Mouse (Mus musculus) bone marrow macrophage, adult 2 months (primary cell): Measurements from ENCODE around the gene Zpbp2. TPM values are rescaled to one million over a fixed set of nuclear protein-coding genes. Genes with fewer than 3 reads are reported as not detected.
"Not testable (repeated sequence)": the region's sequence is repeated elsewhere in the genome, so short reads cannot be mapped to it uniquely, and the experiment has no call there.

Experiments used
- H3K27ac ChIP-seq: 2 replicates; pipeline ENCODE4 v1.5.1; 2012; ENCODE audit warnings: low read depth, low read length; ENCODE audit not compliant: insufficient read depth
- H3K4me1 ChIP-seq: 2 replicates; pipeline ENCODE4 v1.6.1; 2012; ENCODE audit warnings: low read length; ENCODE audit not compliant: control insufficient read depth, insufficient read depth
- H3K4me3 ChIP-seq: 2 replicates; pipeline ENCODE4 v1.5.1; 2012; ENCODE audit warnings: mild to moderate bottlenecking, low read length, moderate library complexity; ENCODE audit not compliant: insufficient read depth
- CTCF ChIP-seq: IDR thresholded peaks from 2 replicates; pipeline ENCODE4 v1.5.1; 2012; ENCODE audit warnings: low read depth, mild to moderate bottlenecking, low read length, moderate library complexity
- POLR2A ChIP-seq: IDR thresholded peaks from 2 replicates; pipeline ENCODE4 v1.6.1; 2012; ENCODE audit warnings: mild to moderate bottlenecking, low read depth, low read length, borderline replicate concordance
- polyA plus RNA-seq: library from polyadenylated mRNA; stranded (reverse); fragments of >200 nt; gene quantifications from 2 replicates; pipeline ENCODE4 v1.2.4, GENCODE M21; 2012; ENCODE audit not compliant: missing spikeins, insufficient read depth, insufficient read length

The Zpbp2 gene
- polyA plus RNA-seq, 1 experiment = not detected

- Histone ChIP-seq H3K27ac (no peak overlapping the region), H3K4me3 (no peak overlapping the region), H3K4me1 (no peaks in the 10 kb centered on the region)
- TF ChIP-seq POLR2A = no peak
These were observed 48.4 kb downstream of the Zpbp2 start for GRCm38 (mm10) chr11:98599291-98599690.

GRCm38 (mm10) chr11:98602090-98602690 is 51.3 kb downstream of the Zpbp2 start:
- Histone ChIP-seq H3K27ac (no peak overlapping the region), H3K4me3 (no peak overlapping the region), H3K4me1 (no peaks in the 10 kb centered on the region)
- TF ChIP-seq POLR2A = no peak
- no peak for TF ChIP-seq CTCF

- Histone ChIP-seq H3K27ac (no peak overlapping the region), H3K4me3 (no peak overlapping the region), H3K4me1 (no peaks in the 10 kb centered on the region)
- TF ChIP-seq POLR2A = no peak
These were observed 53.1 kb downstream of the Zpbp2 start for GRCm38 (mm10) chr11:98603953-98604352.

GRCm38 (mm10) chr11:98604911-98605310 is 54.0 kb downstream of the Zpbp2 start:
- H3K4me1 ChIP-seq, H3K27ac ChIP-seq, H3K4me3 ChIP-seq: not testable (repeated sequence)

GRCm38 (mm10) chr11:98606763-98607162 is 55.9 kb downstream of the Zpbp2 start:
- no peaks in the 10 kb centered on the region for H3K4me1 ChIP-seq
- H3K4me3 ChIP-seq = no peak overlapping the region
- TF ChIP-seq POLR2A = no peak
- no peak for TF ChIP-seq CTCF
- no peak overlapping the region for H3K27ac ChIP-seq

Other genes starting within 250 kb of the Zpbp2 start
- not detected in 2 replicates for gene Neurod2, start 221.4 kb upstream of the Zpbp2 start, polyA plus RNA-seq
- not detected in 2 replicates for gene Ppp1r1b, start 202.7 kb upstream of the Zpbp2 start, polyA plus RNA-seq
- gene Stard3, start 192.7 kb upstream of the Zpbp2 start, polyA plus RNA-seq = 62.3 and 63.7 TPM in 2 replicates
- gene Tcap, start 167.3 kb upstream of the Zpbp2 start, polyA plus RNA-seq = not detected in 2 replicates
- gene Pnmt, start 164.6 kb upstream of the Zpbp2 start, polyA plus RNA-seq = not detected in 2 replicates
- gene Pgap3, start 150.6 kb upstream of the Zpbp2 start, polyA plus RNA-seq = 4.6 and 6.4 TPM in 2 replicates
- 0.17 TPM in 1 of 2 replicates, not detected in the other for gene Erbb2, start 138.6 kb upstream of the Zpbp2 start, polyA plus RNA-seq
- gene Mien1, start 112.1 kb upstream of the Zpbp2 start, polyA plus RNA-seq = 84.8 and 92.4 TPM in 2 replicates
- gene Grb7, start 104.7 kb upstream of the Zpbp2 start, polyA plus RNA-seq = not detected in 2 replicates
- not detected in 2 replicates for gene Ikzf3, start 5.1 kb upstream of the Zpbp2 start, polyA plus RNA-seq
- gene Ormdl3, start 36.3 kb downstream of the Zpbp2 start, polyA plus RNA-seq = 17.1 and 18.5 TPM in 2 replicates
- gene Lrrc3c, start 47.2 kb downstream of the Zpbp2 start, polyA plus RNA-seq = not detected in 2 replicates
- 9.6 and 15.5 TPM in 2 replicates for gene Gm12355, start 74.6 kb downstream of the Zpbp2 start, polyA plus RNA-seq
- gene Gsdma3, start 75.3 kb downstream of the Zpbp2 start, polyA plus RNA-seq = not detected in 2 replicates
- gene Gsdma2, start 95.7 kb downstream of the Zpbp2 start, polyA plus RNA-seq = not detected in 2 replicates
- gene Gsdma, start 113.3 kb downstream of the Zpbp2 start, polyA plus RNA-seq = not detected in 2 replicates
- 46.3 and 53.7 TPM in 2 replicates for gene Psmd3, start 131.5 kb downstream of the Zpbp2 start, polyA plus RNA-seq
- not detected in 2 replicates for gene Csf3, start 150.2 kb downstream of the Zpbp2 start, polyA plus RNA-seq
- gene Med24, start 178.3 kb downstream of the Zpbp2 start, polyA plus RNA-seq = 26.9 and 32.2 TPM in 2 replicates
- gene Thra, start 189.5 kb downstream of the Zpbp2 start, polyA plus RNA-seq = 20.7 and 23.5 TPM in 2 replicates
- 7.4 and 8.2 TPM in 2 replicates for gene Nr1d1, start 224.2 kb downstream of the Zpbp2 start, polyA plus RNA-seq
- gene Msl1, start 244.4 kb downstream of the Zpbp2 start, polyA plus RNA-seq = 78.4 and 79.3 TPM in 2 replicates